Mouse (Mus musculus): ENCODE results near the gene Foxg1. TPM values are rescaled to one million over a fixed set of nuclear protein-coding genes. Genes with fewer than 3 reads are reported as not detected.

The Foxg1 gene
- not detected for polyA plus RNA-seq (2017; shearing (Covaris generic))

GRCm38 (mm10) chr12:49382565-49383520 is at the start of gene Foxg1:
TSS of gene Foxg1 (plus strand) at chr12:49382660.

GRCm38 (mm10) chr12:49384876-49385630 is 2.6 kb downstream of the Foxg1 start, which contains the start of gene Gm43517:
TSS of gene Gm43517 (plus strand) at chr12:49385174.

Other genes with a start within 250 kb of the Foxg1 start
- gene Gm43517, start 2.5 kb downstream of the Foxg1 start, polyA plus RNA-seq (2017; shearing (Covaris generic)): not detected